Comparison of ENCODE assay signal across 12 mouse cellular contexts in the genomic region with DNA sequence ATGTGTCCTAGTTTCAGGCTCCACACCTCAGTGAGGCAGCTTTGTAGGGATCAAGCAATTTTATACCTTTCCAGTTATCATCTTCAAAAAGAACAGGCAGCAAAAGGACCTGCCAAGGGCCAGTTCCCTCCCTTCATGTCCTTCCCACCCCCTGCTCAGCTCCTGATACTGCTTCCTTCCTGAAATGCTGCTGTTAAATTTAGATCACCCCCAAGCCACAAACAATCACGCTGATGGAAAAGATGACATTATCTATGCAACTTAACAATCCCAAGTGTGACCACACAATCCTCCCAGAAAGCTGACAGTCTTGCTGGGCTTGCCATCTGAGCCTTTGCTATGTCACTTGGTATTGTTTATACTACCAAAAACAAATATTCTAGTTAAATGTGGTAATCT. TPM values are rescaled to one million over a fixed set of nuclear protein-coding genes. Genes with fewer than 3 reads are reported as not detected.
DNase-seq lines count a peak whose midpoint lies in the region; ATAC-seq and TF ChIP-seq lines count a peak whose summit lies in the region.
"Had no signal": no experiment of that assay in that cellular context is flagged by ENCODE, and none has a peak within 500 bp of the region (broad histone marks: within the 10 kb centered on the region; RNA-seq: fewer than 3 reads in every experiment).

No protein-coding gene starts in this region.

- ATAC-seq in liver, postnatal 0 days: no peak
- ATAC-seq in stomach, postnatal 0 days (ENCODE audit: low FRiP score, low TSS enrichment): no peak

- H3K36me3 ChIP-seq in heart, embryonic 10.5 days: peaks cover 14% of the 10 kb centered on the region
- H3K36me3 ChIP-seq in liver, postnatal 0 days (replicated peaks; ENCODE audit: insufficient read depth, low read length): no peaks in the 10 kb centered on the region
- no peaks in the 10 kb centered on the region for H3K36me3 ChIP-seq in stomach, postnatal 0 days (ENCODE audit: control insufficient read depth, insufficient read depth, low read length)

- H3K4me2 ChIP-seq in liver, postnatal 0 days (ENCODE audit: low read depth, low read length): peak overlapping the region; percentile 1
- no peak overlapping the region for H3K4me2 ChIP-seq in stomach, postnatal 0 days (replicated peaks; ENCODE audit: low read depth)
- H3K4me2 ChIP-seq: embryonic facial prominence, embryonic 15.5 days; limb, embryonic 12.5 days had no signal

- peaks cover 39% of the 10 kb centered on the region for H3K4me1 ChIP-seq in heart, embryonic 10.5 days
- H3K4me1 ChIP-seq in liver, postnatal 0 days (ENCODE audit: insufficient read depth): peaks cover 34% of the 10 kb centered on the region
- H3K4me1 ChIP-seq in stomach, postnatal 0 days (replicated peaks; ENCODE audit: control insufficient read depth, insufficient read depth): no peaks in the 10 kb centered on the region; the same call in none of the 2 replicates

- no peak for TF ChIP-seq CTCF in layer of hippocampus, adult 2 months (conservative IDR thresholded peaks at IDR 0.05)
- no peak for TF ChIP-seq CTCF in liver, postnatal 0 days (IDR thresholded peaks at IDR 0.05; ENCODE audit: low read depth)
- TF ChIP-seq CTCF in stomach, postnatal 0 days (IDR thresholded peaks at IDR 0.05; ENCODE audit: low read depth): no peak

- H3K4me3 ChIP-seq in layer of hippocampus, adult 2 months: peak overlapping the region; percentile 10; the same call in 1 of the 2 replicates
- no peak overlapping the region for H3K4me3 ChIP-seq in heart, embryonic 10.5 days
- H3K4me3 ChIP-seq in liver, postnatal 0 days (ENCODE audit: low read depth, low read length): no peak overlapping the region
- H3K4me3 ChIP-seq in stomach, postnatal 0 days (ENCODE audit: low read depth, low read length): no peak overlapping the region
- H3K4me3 ChIP-seq: embryonic facial prominence, embryonic 15.5 days; limb, embryonic 12.5 days had no signal

- no peaks in the 10 kb centered on the region for H3K27me3 ChIP-seq in heart, embryonic 10.5 days (ENCODE audit: insufficient read depth, poor library complexity, severe bottlenecking)
- H3K27me3 ChIP-seq in liver, postnatal 0 days (ENCODE audit: insufficient read depth, low read length): no peaks in the 10 kb centered on the region
- H3K27me3 ChIP-seq in stomach, postnatal 0 days (ENCODE audit: control insufficient read depth, insufficient read depth, low read length): no peaks in the 10 kb centered on the region
- H3K27me3 ChIP-seq: embryonic facial prominence, embryonic 15.5 days; limb, embryonic 12.5 days had no signal

- no peak overlapping the region; the same call in 1 of the 2 replicates for H3K9ac ChIP-seq in liver, postnatal 0 days (replicated peaks)
- no peak overlapping the region for H3K9ac ChIP-seq in stomach, postnatal 0 days (ENCODE audit: low read length)
- H3K9ac ChIP-seq: embryonic facial prominence, embryonic 15.5 days; limb, embryonic 12.5 days had no signal

- TF ChIP-seq EP300 in liver, postnatal 0 days (IDR thresholded peaks at IDR 0.05; ENCODE audit: low read depth): no peak
- TF ChIP-seq EP300 in stomach, postnatal 0 days (optimal IDR thresholded peaks at IDR 0.05): no peak

- WGBS in heart, embryonic 10.5 days: 18% methylated on average over 1 of the region's 1 CpGs
- WGBS in liver, postnatal 0 days (ENCODE audit: insufficient replicate concordance): 19% methylated on average over 1 of the region's 1 CpGs
- WGBS in stomach, postnatal 0 days: 79% methylated on average over 1 of the region's 1 CpGs

- DNase-seq in layer of hippocampus, adult 2 months (ENCODE audit: low spot score in 2 of 2): no peak
- no peak for DNase-seq in layer of hippocampus, adult 18-20 months (ENCODE audit: low spot score in 2 of 2)
- no peak for DNase-seq in heart, embryonic 10.5 days (ENCODE audit: low spot score)
- no peak for DNase-seq in liver, postnatal 0 days
- no peak for DNase-seq in stomach, postnatal 0 days (ENCODE audit: low spot score)
- DNase-seq in ovary, postnatal 36 days (ENCODE audit: low spot score): no peak
- no peak for DNase-seq in cerebellum, postnatal 25 days
- DNase-seq: thymus, postnatal 4 days had no signal

- peak overlapping the region; percentile 86 for H3K27ac ChIP-seq in layer of hippocampus, adult 2 months
- H3K27ac ChIP-seq in heart, embryonic 10.5 days: 0 out of 2 replicates have a peak overlapping the region, but pooled peaks have one; percentile 29
- no peak overlapping the region for H3K27ac ChIP-seq in liver, postnatal 0 days (ENCODE audit: low read depth)
- peak overlapping the region; percentile 35; the same call in 1 of the 2 replicates for H3K27ac ChIP-seq in stomach, postnatal 0 days (replicated peaks)
- H3K27ac ChIP-seq: embryonic facial prominence, embryonic 15.5 days; limb, embryonic 12.5 days had no signal

- H3K9me3 ChIP-seq in heart, embryonic 10.5 days: no peaks in the 10 kb centered on the region
- H3K9me3 ChIP-seq in liver, postnatal 0 days (ENCODE audit: low read length): no peaks in the 10 kb centered on the region
- no peaks in the 10 kb centered on the region for H3K9me3 ChIP-seq in stomach, postnatal 0 days (ENCODE audit: control insufficient read depth, low read length)
- H3K9me3 ChIP-seq: embryonic facial prominence, embryonic 15.5 days; limb, embryonic 12.5 days had no signal

RNA-seq across cellular contexts. Expression of gene Rab40c, which starts 5.7 kb away (rescaled TPM):
- total RNA-seq in layer of hippocampus, adult 2 months (2021): 10 to 100 TPM; 50.1 to 51.1 TPM
- 10 to 100 TPM; 49.4 to 54.7 TPM for total RNA-seq in layer of hippocampus, adult 18-20 months (2021)
- 22.2 and 24.4 TPM in 2 replicates for polyA plus RNA-seq in heart, embryonic 10.5 days (2016; fragmentation: Nextera tagmentation; extraction: Ambion mirVana)
- polyA plus RNA-seq in liver, postnatal 0 days (2015; fragmentation: Nextera tagmentation; extraction: Ambion mirVana): 6.5 and 7.3 TPM in 2 replicates
- polyA plus RNA-seq in stomach, postnatal 0 days (2015; fragmentation: Nextera tagmentation; extraction: Ambion mirVana): 20.2 TPM in 2 replicates

RNA-seq across cellular contexts. Expression of gene Pigq, which starts 30.9 kb away (rescaled TPM):
- 100 to 1,000 TPM; 120 TPM for total RNA-seq in layer of hippocampus, adult 2 months (2021)
- total RNA-seq in layer of hippocampus, adult 18-20 months (2021): 100 to 1,000 TPM; 108 to 113 TPM
- 71.8 and 90.0 TPM in 2 replicates for polyA plus RNA-seq in heart, embryonic 10.5 days (2016; fragmentation: Nextera tagmentation; extraction: Ambion mirVana)
- 56.0 and 58.7 TPM in 2 replicates for polyA plus RNA-seq in liver, postnatal 0 days (2015; fragmentation: Nextera tagmentation; extraction: Ambion mirVana)
- 25.4 and 29.9 TPM in 2 replicates for polyA plus RNA-seq in stomach, postnatal 0 days (2015; fragmentation: Nextera tagmentation; extraction: Ambion mirVana)

RNA-seq across cellular contexts. Expression of gene Nhlrc4, which starts 30.9 kb away (rescaled TPM):
- 1 to 10 TPM; 1.3 to 1.5 TPM for total RNA-seq in layer of hippocampus, adult 2 months (2021)
- total RNA-seq in layer of hippocampus, adult 18-20 months (2021): under 1 TPM; 0.32 to 0.36 TPM
- polyA plus RNA-seq in heart, embryonic 10.5 days (2016; fragmentation: Nextera tagmentation; extraction: Ambion mirVana): 0.15 and 0.85 TPM in 2 replicates
- polyA plus RNA-seq in liver, postnatal 0 days (2015; fragmentation: Nextera tagmentation; extraction: Ambion mirVana): 2.0 and 3.8 TPM in 2 replicates
- polyA plus RNA-seq in stomach, postnatal 0 days (2015; fragmentation: Nextera tagmentation; extraction: Ambion mirVana): not detected in 2 replicates
- total RNA-seq: monocyte, adult 5-6 weeks had no signal

RNA-seq across cellular contexts. Expression of gene Wfikkn1, which starts 33.2 kb away (rescaled TPM):
- total RNA-seq in layer of hippocampus, adult 2 months (2021): 1 to 10 TPM; 1.7 to 2.8 TPM
- 1 to 10 TPM; 1.7 to 2.2 TPM for total RNA-seq in layer of hippocampus, adult 18-20 months (2021)
- polyA plus RNA-seq in heart, embryonic 10.5 days (2016; fragmentation: Nextera tagmentation; extraction: Ambion mirVana): 0.96 and 3.8 TPM in 2 replicates
- polyA plus RNA-seq in liver, postnatal 0 days (2015; fragmentation: Nextera tagmentation; extraction: Ambion mirVana): 0.33 and 0.54 TPM in 2 replicates
- polyA plus RNA-seq in stomach, postnatal 0 days (2015; fragmentation: Nextera tagmentation; extraction: Ambion mirVana): 0.35 and 0.38 TPM in 2 replicates

RNA-seq across cellular contexts. Expression of gene A930017K11Rik, which starts 38.5 kb away (rescaled TPM):
- total RNA-seq in layer of hippocampus, adult 2 months (2021): under 1 TPM; 0.41 to 0.64 TPM
- total RNA-seq in layer of hippocampus, adult 18-20 months (2021): under 1 TPM; 0.99 TPM
- polyA plus RNA-seq in heart, embryonic 10.5 days (2016; fragmentation: Nextera tagmentation; extraction: Ambion mirVana): 0.20 and 0.55 TPM in 2 replicates
- not detected in 2 replicates for polyA plus RNA-seq in liver, postnatal 0 days (2015; fragmentation: Nextera tagmentation; extraction: Ambion mirVana)
- 0.06 TPM in 1 of 2 replicates, not detected in the other for polyA plus RNA-seq in stomach, postnatal 0 days (2015; fragmentation: Nextera tagmentation; extraction: Ambion mirVana)
- total RNA-seq: ES-E14; monocyte, adult 5-6 weeks had no signal
